8 mouse cellular contexts compared by ENCODE assay signal in genomic region chr5:107867970-107868904, GRCm38 (mm10). TPM values are rescaled to one million over a fixed set of nuclear protein-coding genes. Genes with fewer than 3 reads are reported as not detected.
DNase-seq lines count a peak whose midpoint lies in the region; ATAC-seq and TF ChIP-seq lines count a peak whose summit lies in the region.

No protein-coding gene starts in this region.

- H3K36me3 ChIP-seq in liver, embryonic 14.5 days (replicated peaks; ENCODE audit: control insufficient read depth, insufficient read depth, low read depth) = peaks cover 24% of the 10 kb centered on the region
- H3K36me3 ChIP-seq in stomach, embryonic 15.5 days = no peaks in the 10 kb centered on the region

- no peaks in the 10 kb centered on the region for H3K9me3 ChIP-seq in liver, embryonic 14.5 days (ENCODE audit: control insufficient read depth, low read length)
- H3K9me3 ChIP-seq in stomach, embryonic 15.5 days = no peaks in the 10 kb centered on the region

- ATAC-seq in liver, embryonic 14.5 days (ENCODE audit: insufficient read depth) = peak; percentile 60
- peak; percentile 47 for ATAC-seq in stomach, embryonic 15.5 days (ENCODE audit: insufficient read depth, low FRiP score, low read depth)

- TF ChIP-seq CTCF in liver, embryonic 14.5 days (IDR thresholded peaks at IDR 0.05; ENCODE audit: low read depth) = no peak

- peak overlapping the region; percentile 97 for H3K4me2 ChIP-seq in liver, embryonic 14.5 days (ENCODE audit: low read depth)
- H3K4me2 ChIP-seq in stomach, embryonic 15.5 days = peak overlapping the region; percentile 74

- H3K4me1 ChIP-seq in liver, embryonic 14.5 days (replicated peaks; ENCODE audit: control insufficient read depth in 2 of 2, insufficient read depth in 2 of 2, low read length in 1 of 2) = peaks cover 54 to 57% of the 10 kb centered on the region in 2 experiments
- H3K4me1 ChIP-seq in stomach, embryonic 15.5 days = peaks cover 13% of the 10 kb centered on the region

- TF ChIP-seq EP300 in liver, embryonic 14.5 days (IDR thresholded peaks at IDR 0.05; ENCODE audit: low read depth) = no peak

- DNase-seq in 3134 (ENCODE audit: extremely low read depth, insufficient read length, low spot score) = peak; percentile 83
- peak; percentile 74 to 92 for DNase-seq in adrenal gland, adult (ENCODE audit: inconsistent age in 2 of 2, low spot score in 1 of 2)
- peak; percentile 65 for DNase-seq in embryo, embryonic 9.5 days (ENCODE audit: extremely low spot score)
- peak; percentile 75 to 80 for DNase-seq in heart, adult 18-20 months
- DNase-seq in kidney, adult 11 months = peak; percentile 66
- peak in 1 of 3 experiments; percentile 56 for DNase-seq in liver, embryonic 14.5 days (ENCODE audit: low read depth in 3 of 3, low spot score in 3 of 3)
- DNase-seq in naive thymus-derived CD4-positive, alpha-beta T cell, adult 2 months (ENCODE audit: low read depth) = peak; percentile 50

- peak overlapping the region; percentile 71 to 100 for H3K4me3 ChIP-seq in liver, embryonic 14.5 days (ENCODE audit: insufficient read depth in 1 of 2, low read depth in 2 of 2, low read length in 2 of 2)
- H3K4me3 ChIP-seq in stomach, embryonic 15.5 days (replicated peaks) = peak overlapping the region; percentile 86

- H3K27ac ChIP-seq in liver, embryonic 14.5 days = peak overlapping the region; percentile 79
- peak overlapping the region; percentile 98 for H3K27ac ChIP-seq in stomach, embryonic 15.5 days

- no peaks in the 10 kb centered on the region for H3K27me3 ChIP-seq in liver, embryonic 14.5 days (ENCODE audit: control insufficient read depth, insufficient read depth, low read length)
- no peaks in the 10 kb centered on the region for H3K27me3 ChIP-seq in stomach, embryonic 15.5 days (replicated peaks)

- WGBS in liver, embryonic 14.5 days (ENCODE audit: insufficient replicate concordance) = under 1% methylated on average over 81 of the region's 82 CpGs
- WGBS in stomach, embryonic 15.5 days = 0% methylated on average over 45 of the region's 82 CpGs

- peak overlapping the region; percentile 98 for H3K9ac ChIP-seq in liver, embryonic 14.5 days (replicated peaks)
- peak overlapping the region; percentile 87 for H3K9ac ChIP-seq in stomach, embryonic 15.5 days

RNA-seq across cellular contexts. Expression of gene Evi5, which starts 6.7 kb away (rescaled TPM):
- 10 to 100 TPM; 18.4 to 18.9 TPM for total RNA-seq in heart, adult 18-20 months (2021)
- 18.1 and 22.7 TPM in 2 replicates for polyA plus RNA-seq in liver, embryonic 14.5 days (2012; rRNA removed)
- 41.4 and 42.9 TPM in 2 replicates for polyA plus RNA-seq in liver, embryonic 14.5 days (2014; fragmentation: Nextera tagmentation; extraction: Ambion mirVana)
- 65.3 and 73.0 TPM in 2 replicates for polyA plus RNA-seq in stomach, embryonic 15.5 days (2015; fragmentation: Nextera tagmentation; extraction: Ambion mirVana)

RNA-seq across cellular contexts. Expression of gene Rpl5, which starts 32.1 kb away (rescaled TPM):
- total RNA-seq in heart, adult 18-20 months (2021) = 10 to 100 TPM; 28.2 to 32.2 TPM
- 62.8 and 96.9 TPM in 2 replicates for polyA plus RNA-seq in liver, embryonic 14.5 days (2012; rRNA removed)
- 27.6 and 29.1 TPM in 2 replicates for polyA plus RNA-seq in liver, embryonic 14.5 days (2014; fragmentation: Nextera tagmentation; extraction: Ambion mirVana)
- 73.7 and 75.9 TPM in 2 replicates for polyA plus RNA-seq in stomach, embryonic 15.5 days (2015; fragmentation: Nextera tagmentation; extraction: Ambion mirVana)

RNA-seq across cellular contexts. Expression of gene Ube2d2b, which starts 38.3 kb away (rescaled TPM):
- not detected for total RNA-seq in heart, adult 18-20 months (2021)
- polyA plus RNA-seq in liver, embryonic 14.5 days (2012; rRNA removed) = not detected in 2 replicates
- polyA plus RNA-seq in liver, embryonic 14.5 days (2014; fragmentation: Nextera tagmentation; extraction: Ambion mirVana) = 0.05 and 0.14 TPM in 2 replicates
- polyA plus RNA-seq in stomach, embryonic 15.5 days (2015; fragmentation: Nextera tagmentation; extraction: Ambion mirVana) = 0.21 and 0.22 TPM in 2 replicates
